Mouse (Mus musculus): Measurements from ENCODE around the gene Tekt2.

DNA sequence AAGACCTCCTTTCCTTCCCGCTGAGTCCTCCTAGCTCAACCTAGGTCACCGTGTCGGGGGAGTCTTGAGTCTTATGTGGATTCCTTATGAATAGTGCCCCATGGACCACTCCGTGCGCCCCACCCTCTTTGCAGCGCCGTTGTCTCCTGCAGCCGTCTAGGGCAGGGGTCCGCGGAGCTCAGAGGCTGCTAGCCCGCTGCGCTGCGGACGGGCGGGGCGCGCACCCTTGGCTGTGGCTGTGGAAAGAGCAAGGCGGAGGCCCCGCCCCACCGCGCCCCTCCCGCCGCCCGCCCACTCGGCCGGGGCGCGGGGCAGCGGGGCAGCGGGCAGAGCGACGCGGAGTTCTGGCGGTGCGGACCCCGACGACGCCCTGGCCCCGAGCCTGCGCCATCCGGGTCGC lies 39.0 kb downstream of the Tekt2 start, which contains the start of gene Col8a2:
- TF ChIP-seq CTCF (IDR thresholded peaks at IDR 0.05; ENCODE audit: insufficient read depth, low read length) (no peak), POLR2A (IDR thresholded peaks at IDR 0.05; ENCODE audit: borderline replicate concordance, extremely low read depth, low read depth, low read length) (no peak)
